Mouse (Mus musculus): Measurements from ENCODE around the gene Fbxl17. TPM values are rescaled to one million over a fixed set of nuclear protein-coding genes. Genes with fewer than 3 reads are reported as not detected.

Fbxl17 gene
- total RNA-seq, 4 experiments from 2014 or later = 46.7 to 63.6 (median 51.9) TPM

- no peak for DNase-seq (ENCODE audit: low spot score in 2 of 2)
Observed at GRCm38 (mm10) chr17:63403801-63404415, 95.9 kb downstream of the Fbxl17 start.

DNA sequence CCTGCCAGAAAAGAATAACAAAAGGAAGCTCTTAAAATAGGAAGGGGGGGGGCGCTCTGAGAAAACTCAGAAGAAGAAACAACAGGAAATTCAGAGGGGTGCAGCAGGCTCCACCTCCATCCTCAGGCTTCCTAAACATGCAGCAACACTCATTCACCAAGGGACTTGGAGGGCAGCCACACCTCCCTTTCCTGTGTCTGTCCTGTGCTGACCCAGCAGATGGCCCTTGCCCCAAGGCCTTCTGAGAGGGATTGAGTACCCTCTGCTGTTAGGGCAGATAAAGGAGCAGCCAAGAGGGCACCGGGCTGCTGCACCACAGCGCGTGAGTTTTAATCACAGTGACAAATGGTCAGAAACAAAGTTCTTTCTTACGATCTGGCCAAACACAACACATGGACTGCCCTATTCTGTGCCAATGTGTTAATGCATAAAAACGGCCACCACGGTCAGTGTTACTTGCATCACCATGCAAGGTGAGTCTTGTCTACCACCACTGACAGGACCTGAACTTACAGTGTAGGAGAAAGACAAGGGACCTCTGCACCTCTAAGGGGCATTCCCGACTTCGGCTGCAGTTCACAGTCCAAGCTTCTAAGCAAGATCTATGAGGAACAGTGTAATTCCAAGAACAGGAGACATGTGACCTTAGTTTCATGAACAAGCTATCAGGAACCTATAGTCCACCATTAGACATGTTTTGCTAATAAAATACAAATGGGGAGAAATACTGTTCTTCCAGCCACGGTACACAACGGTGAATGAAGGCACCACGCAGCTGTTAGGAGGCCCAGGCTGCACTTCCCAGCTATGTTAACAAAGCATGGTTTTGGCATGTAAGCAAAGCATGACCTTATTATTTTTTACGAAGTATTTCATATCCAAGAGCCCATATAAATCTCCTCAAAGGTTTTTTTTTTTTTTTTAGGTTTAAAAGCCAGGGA, 96.8 kb downstream of the Fbxl17 start:
- DNase-seq (ENCODE audit: low spot score in 2 of 2) = peak; percentile 31 to 59

GRCm38 (mm10) chr17:63402170-63402569, 97.6 kb downstream of the Fbxl17 start:
- no peak for DNase-seq (ENCODE audit: low spot score in 2 of 2)

GRCm38 (mm10) chr17:63400640-63401039, 99.2 kb downstream of the Fbxl17 start:
- no peak for DNase-seq (ENCODE audit: low spot score in 2 of 2)

- no peak for DNase-seq (ENCODE audit: low spot score in 2 of 2)
Observed at GRCm38 (mm10) chr17:63399816-63400215, 100.0 kb downstream of the Fbxl17 start.

DNA sequence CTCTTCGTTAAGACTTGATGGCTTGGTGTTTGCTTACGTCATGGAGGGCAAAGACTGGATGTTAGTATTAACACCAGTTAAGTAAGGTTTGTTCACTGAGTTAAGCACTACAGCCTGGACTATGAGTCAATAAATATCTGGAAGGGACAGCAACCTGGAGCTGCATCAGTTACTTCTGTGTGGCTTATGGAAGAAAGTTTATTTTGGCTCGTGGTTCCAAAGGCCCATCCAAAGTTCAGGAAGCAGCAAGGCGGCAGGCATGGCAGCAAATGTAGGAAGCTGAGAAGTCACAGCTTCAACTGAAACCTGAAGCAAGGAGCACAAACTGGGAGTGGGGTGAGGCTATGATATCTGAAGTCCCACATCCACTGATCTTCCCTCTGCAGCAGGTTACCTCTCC, 108.3 kb downstream of the Fbxl17 start:
- DNase-seq (ENCODE audit: low spot score in 2 of 2) = no peak

GRCm38 (mm10) chr17:63390951-63391350, 108.9 kb downstream of the Fbxl17 start:
- DNase-seq (ENCODE audit: low spot score in 2 of 2) = no peak

DNA sequence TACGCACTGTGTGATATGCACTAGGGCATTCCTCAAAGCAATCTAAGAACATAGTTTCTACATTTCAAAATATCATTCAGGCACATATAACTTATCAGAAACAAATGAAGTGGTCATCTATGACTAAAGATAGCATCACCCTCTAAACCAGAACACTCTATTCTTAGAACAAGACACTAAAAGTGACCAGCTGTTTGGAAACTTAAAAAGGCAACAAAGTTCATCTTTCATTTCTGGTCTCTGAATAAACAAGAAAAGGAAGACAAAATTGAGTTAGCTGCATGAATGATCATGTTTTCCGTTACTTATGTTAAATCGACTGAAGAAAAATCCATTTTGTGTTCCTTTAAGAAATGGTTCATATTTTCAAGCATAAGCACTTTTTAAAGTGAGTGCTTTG, 128.8 kb downstream of the Fbxl17 start:
- DNase-seq (ENCODE audit: low spot score in 2 of 2) = no peak

- no peak for DNase-seq (ENCODE audit: low spot score in 2 of 2)
Observed at GRCm38 (mm10) chr17:63369631-63370310, 130.0 kb downstream of the Fbxl17 start.

GRCm38 (mm10) chr17:63367476-63367875, 132.3 kb downstream of the Fbxl17 start:
- DNase-seq (ENCODE audit: low spot score in 2 of 2) = no peak

- no peak for DNase-seq (ENCODE audit: low spot score in 2 of 2)
Observed at GRCm38 (mm10) chr17:63366045-63366444, 133.8 kb downstream of the Fbxl17 start.

DNA sequence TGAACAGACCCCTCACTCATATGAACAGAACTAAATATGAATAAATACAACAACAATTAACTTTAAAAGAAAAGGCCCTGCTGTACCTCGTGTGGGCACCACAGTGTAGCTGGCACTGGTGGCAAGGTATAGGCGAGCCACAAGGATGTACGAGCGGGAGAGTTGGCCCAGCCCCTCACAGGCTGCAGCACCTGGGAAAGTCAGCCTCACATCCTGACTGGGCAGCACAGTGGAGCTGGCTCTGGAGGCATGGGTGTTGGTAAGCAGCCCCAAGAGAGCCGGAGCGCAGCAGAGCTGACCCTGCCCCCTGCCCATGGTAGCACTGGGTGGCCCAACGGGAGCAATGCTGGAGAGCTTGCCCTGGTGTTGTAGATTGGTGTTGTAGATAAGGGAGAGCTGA, 135.2 kb downstream of the Fbxl17 start:
- no peak for DNase-seq (ENCODE audit: low spot score in 2 of 2)

DNA sequence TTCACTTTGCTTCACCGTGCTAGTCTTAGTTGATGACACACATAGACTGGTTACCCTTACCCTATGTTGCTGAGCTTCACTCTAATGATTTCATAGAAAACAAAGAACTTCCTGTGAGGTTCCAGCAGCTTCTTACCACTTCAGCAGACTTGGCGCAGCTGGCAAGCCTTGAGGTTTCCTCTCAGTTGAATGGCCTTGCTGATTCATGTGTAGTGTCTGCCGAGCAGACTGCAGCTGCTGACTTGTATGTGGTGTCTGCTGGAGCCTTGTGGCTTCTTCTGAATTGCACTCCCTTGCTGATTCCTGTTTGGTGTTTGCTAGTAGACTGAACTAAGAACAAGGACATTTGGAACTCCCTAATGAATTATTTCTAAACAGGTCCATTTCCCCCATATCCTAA, 137.6 kb downstream of the Fbxl17 start:
- DNase-seq (ENCODE audit: low spot score in 2 of 2) = no peak

- no peak for DNase-seq (ENCODE audit: low spot score in 2 of 2)
Observed at GRCm38 (mm10) chr17:63361679-63362078, 138.1 kb downstream of the Fbxl17 start.

DNA sequence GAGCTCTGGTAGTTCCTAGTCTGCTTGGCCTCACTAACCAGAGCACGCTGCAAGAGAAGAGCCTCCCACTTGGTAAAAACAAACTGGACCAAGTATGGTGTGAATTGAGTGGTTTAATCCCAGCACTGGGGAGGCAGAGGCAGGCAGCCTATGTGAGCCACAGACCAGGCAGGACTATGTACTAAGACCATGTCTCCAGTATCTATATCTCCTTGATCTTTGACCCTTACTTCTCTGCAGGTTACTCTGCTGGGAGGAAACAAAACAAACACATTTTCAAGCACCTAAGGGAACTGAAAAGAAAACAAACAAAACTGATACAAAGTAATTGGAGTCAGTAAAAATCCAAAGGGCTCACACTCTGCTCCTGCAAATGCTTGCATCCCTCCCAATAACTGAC, 141.0 kb downstream of the Fbxl17 start:
- no peak for DNase-seq (ENCODE audit: low spot score in 2 of 2)

- DNase-seq (ENCODE audit: low spot score in 2 of 2) = no peak
Observed at GRCm38 (mm10) chr17:63356202-63356601, 143.6 kb downstream of the Fbxl17 start.

GRCm38 (mm10) chr17:63352634-63353195, 147.1 kb downstream of the Fbxl17 start:
- no peak for DNase-seq (ENCODE audit: low spot score in 2 of 2)

DNA sequence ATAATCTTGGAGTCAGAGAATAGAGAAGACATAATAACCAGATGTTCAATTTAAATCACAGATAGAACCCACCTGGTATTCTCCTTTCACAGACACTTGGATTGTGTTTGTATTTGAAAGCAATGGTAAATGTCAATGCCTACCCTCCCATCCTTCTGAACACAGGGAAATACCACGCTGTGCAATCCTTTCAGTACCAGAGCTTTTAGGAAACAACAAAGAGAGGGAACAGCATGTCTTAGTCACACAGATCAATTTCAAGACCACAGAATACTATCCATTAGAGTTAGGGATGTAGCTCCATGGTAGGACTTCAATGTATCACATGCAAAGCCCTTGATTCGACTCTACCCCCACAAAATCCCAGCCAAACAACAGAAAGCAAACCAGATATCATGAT, 148.1 kb downstream of the Fbxl17 start:
- DNase-seq (ENCODE audit: low spot score in 2 of 2) = no peak

DNA sequence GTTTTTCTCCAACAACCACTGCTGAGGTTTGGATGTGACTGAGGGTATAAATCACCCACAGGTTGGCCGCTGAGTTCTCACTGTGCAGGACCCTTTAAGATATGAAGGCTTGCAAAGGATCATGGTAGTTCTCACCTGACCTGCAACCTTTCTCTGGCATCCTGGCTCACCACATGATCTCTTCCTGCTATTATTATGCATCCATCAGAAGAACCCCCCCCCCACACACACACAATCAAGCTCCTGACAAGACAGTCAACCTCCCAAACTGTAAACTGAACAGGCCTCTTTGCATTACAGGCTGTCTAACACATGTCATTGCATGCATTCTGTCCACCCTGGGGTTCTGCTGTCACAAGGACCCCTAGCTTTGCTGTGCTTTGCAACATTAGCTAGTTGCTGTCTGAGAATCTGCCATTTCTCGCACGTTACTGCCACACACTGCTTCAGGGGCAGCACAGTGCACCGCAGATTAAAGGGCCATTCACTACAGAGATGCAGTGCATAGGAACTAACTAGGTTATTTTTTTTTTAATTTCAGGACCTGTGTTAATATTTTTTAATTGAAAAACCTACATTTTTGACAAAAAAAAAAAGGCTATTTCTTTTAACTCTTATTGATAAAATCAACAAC, 148.8 kb downstream of the Fbxl17 start:
- no peak for DNase-seq (ENCODE audit: low spot score in 2 of 2)

GRCm38 (mm10) chr17:63344101-63344500, 155.7 kb downstream of the Fbxl17 start:
- no peak for DNase-seq (ENCODE audit: low spot score in 2 of 2)

- no peak for DNase-seq (ENCODE audit: low spot score in 2 of 2)
Observed at GRCm38 (mm10) chr17:63343076-63343475, 156.7 kb downstream of the Fbxl17 start.

Data from gastrocnemius, adult 8-10 months (tissue).